Mouse (Mus musculus) neural tube, embryonic 11.5 days (tissue): ENCODE results near the gene Atg4a. TPM values are rescaled to one million over a fixed set of nuclear protein-coding genes. Genes with fewer than 3 reads are reported as not detected.

Source experiments
- ATAC-seq: fragments of 200-750 bp; cut with Nextera tagmentation; 2 replicates; pipeline ENCODE4 v1.8.0; 2017; ENCODE audit warnings: moderate number of reproducible peaks, mild to moderate bottlenecking, moderate TSS enrichment, moderate library complexity; ENCODE audit not compliant: insufficient read depth, low FRiP score, low TSS enrichment
- DNase-seq: peaks from one replicate; pipeline ENCODE4 v3.0.0-alpha.2; 2015; ENCODE audit warnings: low spot score
- H3K27ac ChIP-seq: fragments of 300-500 bp; sonication (generic); 2 replicates; pipeline ENCODE4 v1.5.1; 2014; ENCODE audit warnings: low read depth, mild to moderate bottlenecking, low read length
- H3K27me3 ChIP-seq: fragments of 300-500 bp; sonication (generic); 2 replicates; pipeline ENCODE4 v1.6.1; 2014; ENCODE audit warnings: mild to moderate bottlenecking, low read length, mixed read lengths; ENCODE audit not compliant: control insufficient read depth, insufficient read depth
- H3K36me3 ChIP-seq: fragments of 300-500 bp; sonication (generic); 2 replicates; pipeline ENCODE4 v1.6.1; 2014; ENCODE audit warnings: mild to moderate bottlenecking, low read length, moderate library complexity, mixed read lengths; ENCODE audit not compliant: control insufficient read depth, insufficient read depth
- H3K4me1 ChIP-seq: fragments of 300-500 bp; sonication (generic); 2 replicates; pipeline ENCODE4 v1.6.1; 2014; ENCODE audit warnings: low read length, mixed read lengths; ENCODE audit not compliant: control insufficient read depth, insufficient read depth
- H3K4me2 ChIP-seq: fragments of 300-500 bp; sonication (generic); 2 replicates; pipeline ENCODE4 v1.6.1; 2014; ENCODE audit warnings: low read depth, mild to moderate bottlenecking, moderate library complexity
- H3K4me3 ChIP-seq: fragments of 300-500 bp; sonication (generic); 2 replicates; pipeline ENCODE4 v1.5.1; 2014; ENCODE audit warnings: low read depth, low read length
- H3K9ac ChIP-seq: fragments of 300-500 bp; sonication (generic); 2 replicates; pipeline ENCODE4 v1.6.1; 2014; ENCODE audit warnings: mild to moderate bottlenecking, low read length
- H3K9me3 ChIP-seq: fragments of 300-500 bp; sonication (generic); 2 replicates; pipeline ENCODE4 v1.6.1; 2016; ENCODE audit warnings: low read length; ENCODE audit not compliant: control insufficient read depth
- WGBS: fragments of 180-500 bp; shearing (Covaris S2); extraction: QIAGEN DNeasy Blood & Tissue Kit; methylation state at CpG from one replicate; pipeline ENCODE4 v1.1.7; 2014; 5-methylcytosine and 5-hydroxymethylcytosine counted together
- polyA plus RNA-seq: library from polyadenylated mRNA; unstranded; fragments of >200 nt; fragmentation: Nextera tagmentation; extraction: Ambion mirVana; gene quantifications from 2 replicates; pipeline ENCODE4 v1.2.1, GENCODE M21; 2014

Gene Atg4a
- polyA plus RNA-seq, 1 experiment from 2014 or later = 19.0 TPM

GRCm38 (mm10) chrX:141150290-141150689 lies 193.6 kb downstream of the Atg4a start:
- Histone ChIP-seq H3K36me3 (no peaks in the 10 kb centered on the region), H3K27ac (no peak overlapping the region), H3K9me3 (no peaks in the 10 kb centered on the region), H3K4me3 (no peak overlapping the region), H3K9ac (no peak overlapping the region), H3K4me2 (no peak overlapping the region), H3K27me3 (peaks cover 3% of the 10 kb centered on the region; the same call in 1 of the 2 replicates), H3K4me1 (no peaks in the 10 kb centered on the region)
- ATAC-seq = no peak; the same call in 1 of the 2 replicates
- no peak for DNase-seq

GRCm38 (mm10) chrX:141151182-141151581 lies 194.5 kb downstream of the Atg4a start:
- no peak overlapping the region for H3K9ac ChIP-seq
- no peaks in the 10 kb centered on the region for H3K36me3 ChIP-seq
- H3K4me3 ChIP-seq = no peak overlapping the region
- H3K9me3 ChIP-seq = no peaks in the 10 kb centered on the region
- H3K4me2 ChIP-seq = no peak overlapping the region
- H3K27me3 ChIP-seq = peaks cover 3% of the 10 kb centered on the region; the same call in 1 of the 2 replicates
- ATAC-seq (peak; percentile 20; the same call in 1 of the 2 replicates), DNase-seq (no peak)
- H3K4me1 ChIP-seq = no peaks in the 10 kb centered on the region
- H3K27ac ChIP-seq = no peak overlapping the region

- WGBS = 14% methylated on average over 2 of the region's 2 CpGs
- no peaks in the 10 kb centered on the region for H3K9me3 ChIP-seq
- 0 out of 2 replicates have a peak, but pooled peaks cover 2% of the 10 kb centered on the region for H3K27me3 ChIP-seq
- H3K9ac ChIP-seq = no peak overlapping the region
- no peaks in the 10 kb centered on the region for H3K4me1 ChIP-seq
- no peak overlapping the region for H3K4me3 ChIP-seq
- ATAC-seq (no peak), DNase-seq (no peak)
- H3K36me3 ChIP-seq = no peaks in the 10 kb centered on the region
- H3K27ac ChIP-seq = no peak overlapping the region
- H3K4me2 ChIP-seq = no peak overlapping the region
Measured at GRCm38 (mm10) chrX:141156696-141157095, 200.0 kb downstream of the Atg4a start.

- WGBS = 67% methylated on average over 4 of the region's 4 CpGs
- Histone ChIP-seq H3K9me3 (no peaks in the 10 kb centered on the region), H3K27me3 (0 out of 2 replicates have a peak, but pooled peaks cover 2% of the 10 kb centered on the region), H3K9ac (no peak overlapping the region), H3K4me3 (no peak overlapping the region), H3K4me1 (no peaks in the 10 kb centered on the region), H3K4me2 (no peak overlapping the region), H3K36me3 (no peaks in the 10 kb centered on the region), H3K27ac (no peak overlapping the region)
- no peak for DNase-seq
- no peak for ATAC-seq
Measured at GRCm38 (mm10) chrX:141157626-141158025, 200.9 kb downstream of the Atg4a start.

GRCm38 (mm10) chrX:141158160-141158559 lies 201.5 kb downstream of the Atg4a start:
- WGBS = 38% methylated on average over 4 of the region's 4 CpGs
- no peaks in the 10 kb centered on the region for H3K4me1 ChIP-seq

GRCm38 (mm10) chrX:141160371-141160770 lies 203.7 kb downstream of the Atg4a start:
- ATAC-seq (no peak), DNase-seq (no peak)
- 73% methylated on average over 3 of the region's 3 CpGs for WGBS
- Histone ChIP-seq H3K27me3 (0 out of 2 replicates have a peak, but pooled peaks cover 2% of the 10 kb centered on the region), H3K9ac (no peak overlapping the region), H3K4me1 (no peaks in the 10 kb centered on the region), H3K4me2 (no peak overlapping the region), H3K36me3 (no peaks in the 10 kb centered on the region), H3K27ac (no peak overlapping the region), H3K4me3 (no peak overlapping the region), H3K9me3 (no peaks in the 10 kb centered on the region)

More at GRCm38 (mm10) chrX:141158160-141158559, 201.5 kb downstream of the Atg4a start:
- Histone ChIP-seq H3K36me3 (no peaks in the 10 kb centered on the region), H3K4me2 (no peak overlapping the region), H3K27ac (no peak overlapping the region), H3K4me3 (no peak overlapping the region), H3K9me3 (no peaks in the 10 kb centered on the region), H3K9ac (no peak overlapping the region), H3K27me3 (0 out of 2 replicates have a peak, but pooled peaks cover 2% of the 10 kb centered on the region)
- no peak for ATAC-seq
- DNase-seq = no peak

GRCm38 (mm10) chrX:141165067-141165466 lies 208.4 kb downstream of the Atg4a start:
- Histone ChIP-seq H3K4me2 (no peak overlapping the region), H3K9me3 (no peaks in the 10 kb centered on the region), H3K9ac (no peak overlapping the region), H3K4me3 (no peak overlapping the region), H3K27me3 (0 out of 2 replicates have a peak, but pooled peaks cover 4% of the 10 kb centered on the region), H3K27ac (no peak overlapping the region), H3K36me3 (no peaks in the 10 kb centered on the region), H3K4me1 (no peaks in the 10 kb centered on the region)
- no peak for ATAC-seq
- no peak for DNase-seq
- 94% methylated on average over 4 of the region's 4 CpGs for WGBS

GRCm38 (mm10) chrX:141175353-141175752 lies 218.6 kb downstream of the Atg4a start:
- peak; percentile 35 for DNase-seq
- 0 out of 2 replicates have a peak, but pooled peaks cover 2% of the 10 kb centered on the region for H3K27me3 ChIP-seq
- no peak for ATAC-seq
- no peaks in the 10 kb centered on the region for H3K9me3 ChIP-seq
- no peak overlapping the region for H3K4me3 ChIP-seq
- no peak overlapping the region for H3K9ac ChIP-seq
- no peak overlapping the region for H3K4me2 ChIP-seq
- 55% methylated on average over 7 of the region's 7 CpGs for WGBS
- H3K36me3 ChIP-seq = no peaks in the 10 kb centered on the region
- H3K27ac ChIP-seq = no peak overlapping the region
- no peaks in the 10 kb centered on the region for H3K4me1 ChIP-seq

- ATAC-seq = no peak
- Histone ChIP-seq H3K9ac (no peak overlapping the region), H3K36me3 (no peaks in the 10 kb centered on the region), H3K27me3 (peaks cover 14% of the 10 kb centered on the region; the same call in 1 of the 2 replicates), H3K4me2 (no peak overlapping the region), H3K27ac (no peak overlapping the region), H3K4me3 (no peak overlapping the region), H3K4me1 (no peaks in the 10 kb centered on the region), H3K9me3 (no peaks in the 10 kb centered on the region)
- no peak for DNase-seq
Measured at GRCm38 (mm10) chrX:141195036-141195435, 238.3 kb downstream of the Atg4a start.
